Mouse (Mus musculus): ENCODE data around the gene Traf3ip2. TPM values are rescaled to one million over a fixed set of nuclear protein-coding genes. Genes with fewer than 3 reads are reported as not detected.
A peak's percentile ranks its signal among the peaks of the same experiment; 100 is the strongest.

The Traf3ip2 gene
- polyA plus RNA-seq, 1 experiment from 2014 or later = 12.5 TPM

DNA sequence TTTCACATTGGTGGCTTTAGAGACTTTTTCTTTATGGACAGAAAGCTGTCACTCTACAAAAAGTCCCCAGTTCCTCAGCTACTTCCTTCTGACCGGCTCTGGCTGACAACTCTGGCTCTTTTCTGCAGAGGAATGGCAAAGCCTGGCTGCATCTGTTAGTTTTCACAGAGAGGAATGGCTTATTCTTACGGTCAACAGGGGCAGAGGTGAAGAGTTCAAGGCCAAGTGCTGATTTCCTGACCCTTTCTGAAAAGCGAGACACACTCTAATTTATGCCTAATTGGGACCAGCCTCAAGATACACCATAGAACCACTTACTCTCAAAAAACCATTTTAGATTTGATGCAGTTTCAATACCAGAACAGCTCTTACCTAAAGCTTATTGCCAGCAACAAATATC is 61.4 kb downstream of the Traf3ip2 start:
- Histone ChIP-seq H3K9ac (replicated peaks; ENCODE audit: low read length) (no peak overlapping the region), H3K27ac (replicated peaks; ENCODE audit: low read depth, low read length) (no peak overlapping the region), H3K4me1 (ENCODE audit: control insufficient read depth, insufficient read depth, low read length) (peaks cover 11% of the 10 kb centered on the region), H3K27me3 (ENCODE audit: control insufficient read depth, insufficient read depth, low read length) (no peaks in the 10 kb centered on the region), H3K36me3 (replicated peaks; ENCODE audit: control insufficient read depth, insufficient read depth, low read depth, low read length) (no peaks in the 10 kb centered on the region), H3K4me2 (ENCODE audit: low read depth, low read length) (no peak overlapping the region), H3K9me3 (replicated peaks; ENCODE audit: control insufficient read depth, low read length) (no peaks in the 10 kb centered on the region), H3K4me3 (ENCODE audit: low read depth, low read length) (no peak overlapping the region)
- 11% methylated on average over 3 of the region's 3 CpGs for WGBS
- ATAC-seq (replicated peaks; ENCODE audit: insufficient number of reproducible peaks, low FRiP score, low TSS enrichment, low read depth) (no peak), DNase-seq (ENCODE audit: low spot score) (peak; percentile 70)

DNA sequence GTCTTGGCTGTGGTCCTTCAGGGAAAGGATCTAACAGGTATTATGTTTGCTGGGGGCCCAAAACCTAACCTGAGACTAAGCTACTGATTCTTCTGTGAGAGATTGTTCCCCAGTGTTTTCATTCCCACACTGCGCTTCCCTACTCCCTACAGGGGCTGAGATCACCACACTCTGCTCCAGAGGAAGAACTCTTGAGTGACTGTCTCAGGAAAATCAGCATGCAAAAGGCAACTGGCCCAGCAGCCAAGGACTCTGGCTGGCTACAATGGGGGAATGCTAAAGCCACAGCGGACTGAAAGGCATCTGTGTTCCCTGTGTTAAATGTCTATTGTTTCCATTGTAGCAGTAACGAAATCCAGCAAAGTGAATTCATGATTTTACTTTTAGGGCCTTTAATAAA is 62.0 kb downstream of the Traf3ip2 start:
- H3K9me3 ChIP-seq (replicated peaks; ENCODE audit: control insufficient read depth, low read length) = no peaks in the 10 kb centered on the region
- peak overlapping the region; percentile 7; the same call in 1 of the 2 replicates for H3K27ac ChIP-seq (replicated peaks; ENCODE audit: low read depth, low read length)
- peaks cover 11% of the 10 kb centered on the region for H3K4me1 ChIP-seq (ENCODE audit: control insufficient read depth, insufficient read depth, low read length)
- H3K36me3 ChIP-seq (replicated peaks; ENCODE audit: control insufficient read depth, insufficient read depth, low read depth, low read length) = no peaks in the 10 kb centered on the region
- DNase-seq (ENCODE audit: low spot score) = peak; percentile 38
- no peaks in the 10 kb centered on the region for H3K27me3 ChIP-seq (ENCODE audit: control insufficient read depth, insufficient read depth, low read length)
- no peak overlapping the region for H3K9ac ChIP-seq (replicated peaks; ENCODE audit: low read length)
- no peak overlapping the region for H3K4me3 ChIP-seq (ENCODE audit: low read depth, low read length)
- H3K4me2 ChIP-seq (ENCODE audit: low read depth, low read length) = no peak overlapping the region
- ATAC-seq (replicated peaks; ENCODE audit: insufficient number of reproducible peaks, low FRiP score, low TSS enrichment, low read depth) = no peak
- 24% methylated on average over 3 of the region's 3 CpGs for WGBS

DNA sequence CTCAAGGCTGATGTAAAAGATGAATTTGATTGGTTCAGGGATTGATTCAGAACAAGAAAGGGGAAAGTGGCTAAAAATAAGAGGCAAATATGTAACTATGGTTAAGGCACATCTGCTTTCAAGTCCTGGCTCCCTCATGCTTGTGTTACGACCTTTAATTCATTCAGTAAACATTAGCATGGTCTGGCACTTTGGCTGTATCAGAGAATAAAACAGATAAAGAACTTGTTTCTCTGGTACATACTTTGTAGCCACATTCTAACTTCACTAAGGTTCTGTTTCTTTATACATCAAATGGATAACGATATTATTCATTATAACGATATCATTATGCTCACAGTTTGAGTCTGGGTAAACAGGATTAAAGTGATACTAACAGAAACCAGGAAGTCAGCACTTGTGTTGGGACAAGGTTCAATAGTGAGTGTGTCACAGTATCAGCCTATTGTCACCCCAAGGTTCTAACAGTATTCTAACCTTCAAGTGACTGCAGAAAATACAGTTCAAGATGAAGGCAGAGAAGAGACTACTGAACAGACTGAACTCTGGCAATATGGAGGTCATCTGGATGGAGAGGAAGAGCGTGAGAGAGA is 65.6 kb downstream of the Traf3ip2 start:
- Histone ChIP-seq H3K4me3 (ENCODE audit: low read depth, low read length) (no peak overlapping the region), H3K9ac (replicated peaks; ENCODE audit: low read length) (no peak overlapping the region), H3K27me3 (ENCODE audit: control insufficient read depth, insufficient read depth, low read length) (no peaks in the 10 kb centered on the region), H3K27ac (replicated peaks; ENCODE audit: low read depth, low read length) (no peak overlapping the region), H3K4me2 (ENCODE audit: low read depth, low read length) (no peak overlapping the region), H3K9me3 (replicated peaks; ENCODE audit: control insufficient read depth, low read length) (no peaks in the 10 kb centered on the region), H3K4me1 (ENCODE audit: control insufficient read depth, insufficient read depth, low read length) (peaks cover 5% of the 10 kb centered on the region), H3K36me3 (replicated peaks; ENCODE audit: control insufficient read depth, insufficient read depth, low read depth, low read length) (no peaks in the 10 kb centered on the region)
- WGBS = 88% methylated on average over 4 of the region's 4 CpGs
- ATAC-seq (replicated peaks; ENCODE audit: insufficient number of reproducible peaks, low FRiP score, low TSS enrichment, low read depth) (no peak), DNase-seq (ENCODE audit: low spot score) (no peak)

DNA sequence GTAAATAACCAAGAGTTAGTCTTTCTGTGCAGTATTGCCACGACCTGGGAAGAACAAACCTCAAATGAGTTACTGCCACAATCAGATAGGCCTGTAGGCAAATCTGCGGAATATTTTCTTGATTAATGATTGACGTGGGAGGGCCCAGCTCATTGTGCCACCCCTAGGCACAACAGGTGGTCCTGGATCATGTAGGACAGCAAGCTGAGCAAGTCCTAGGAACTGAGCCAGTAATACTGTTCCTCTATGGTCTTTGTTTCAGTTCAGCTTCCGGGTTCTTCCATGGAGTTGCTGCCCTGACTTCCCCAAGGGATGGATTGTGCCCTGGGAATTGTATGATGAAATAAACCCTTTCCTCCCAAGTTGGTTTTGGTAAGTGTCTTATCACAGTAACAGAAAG is 68.3 kb downstream of the Traf3ip2 start:
- no peak overlapping the region for H3K4me2 ChIP-seq (ENCODE audit: low read depth, low read length)
- ATAC-seq (replicated peaks; ENCODE audit: insufficient number of reproducible peaks, low FRiP score, low TSS enrichment, low read depth) (no peak), DNase-seq (ENCODE audit: low spot score) (no peak)
- no peak overlapping the region for H3K4me3 ChIP-seq (ENCODE audit: low read depth, low read length)
- no peaks in the 10 kb centered on the region for H3K9me3 ChIP-seq (replicated peaks; ENCODE audit: control insufficient read depth, low read length)
- no peaks in the 10 kb centered on the region for H3K4me1 ChIP-seq (ENCODE audit: control insufficient read depth, insufficient read depth, low read length)
- no peaks in the 10 kb centered on the region for H3K27me3 ChIP-seq (ENCODE audit: control insufficient read depth, insufficient read depth, low read length)
- H3K9ac ChIP-seq (replicated peaks; ENCODE audit: low read length) = no peak overlapping the region
- no peaks in the 10 kb centered on the region for H3K36me3 ChIP-seq (replicated peaks; ENCODE audit: control insufficient read depth, insufficient read depth, low read depth, low read length)
- H3K27ac ChIP-seq (replicated peaks; ENCODE audit: low read depth, low read length) = no peak overlapping the region
- 73% methylated on average over 4 of the region's 4 CpGs for WGBS

DNA sequence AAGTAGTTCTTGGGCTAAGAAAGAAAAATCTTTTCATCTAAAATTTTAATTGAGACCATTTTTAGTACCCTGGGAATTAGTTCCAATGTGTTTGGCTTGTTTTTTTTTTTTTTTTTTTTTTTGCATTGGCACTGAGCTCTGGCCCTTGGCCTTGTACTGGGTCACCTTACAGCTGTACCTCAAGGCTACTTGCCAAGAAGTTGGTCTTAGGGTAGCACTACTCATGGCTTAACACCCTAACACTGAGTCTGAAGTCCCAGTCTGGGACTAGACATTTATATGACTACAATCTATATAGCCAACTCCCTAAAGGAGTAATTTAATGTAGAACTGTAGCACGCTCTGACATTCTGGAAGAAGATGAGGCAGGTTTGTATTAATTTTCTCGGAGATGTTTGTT is 69.8 kb downstream of the Traf3ip2 start:
- no peaks in the 10 kb centered on the region for H3K36me3 ChIP-seq (replicated peaks; ENCODE audit: control insufficient read depth, insufficient read depth, low read depth, low read length)
- H3K9ac ChIP-seq (replicated peaks; ENCODE audit: low read length) = no peak overlapping the region
- H3K9me3 ChIP-seq (replicated peaks; ENCODE audit: control insufficient read depth, low read length) = no peaks in the 10 kb centered on the region
- H3K4me3 ChIP-seq (ENCODE audit: low read depth, low read length) = no peak overlapping the region
- no peak for ATAC-seq (replicated peaks; ENCODE audit: insufficient number of reproducible peaks, low FRiP score, low TSS enrichment, low read depth)
- no peak for DNase-seq (ENCODE audit: low spot score)
- no peaks in the 10 kb centered on the region for H3K27me3 ChIP-seq (ENCODE audit: control insufficient read depth, insufficient read depth, low read length)
- H3K4me2 ChIP-seq (ENCODE audit: low read depth, low read length) = no peak overlapping the region
- H3K27ac ChIP-seq (replicated peaks; ENCODE audit: low read depth, low read length) = no peak overlapping the region
- no peaks in the 10 kb centered on the region for H3K4me1 ChIP-seq (ENCODE audit: control insufficient read depth, insufficient read depth, low read length)
- WGBS = 77% methylated on average over 2 of the region's 2 CpGs

DNA sequence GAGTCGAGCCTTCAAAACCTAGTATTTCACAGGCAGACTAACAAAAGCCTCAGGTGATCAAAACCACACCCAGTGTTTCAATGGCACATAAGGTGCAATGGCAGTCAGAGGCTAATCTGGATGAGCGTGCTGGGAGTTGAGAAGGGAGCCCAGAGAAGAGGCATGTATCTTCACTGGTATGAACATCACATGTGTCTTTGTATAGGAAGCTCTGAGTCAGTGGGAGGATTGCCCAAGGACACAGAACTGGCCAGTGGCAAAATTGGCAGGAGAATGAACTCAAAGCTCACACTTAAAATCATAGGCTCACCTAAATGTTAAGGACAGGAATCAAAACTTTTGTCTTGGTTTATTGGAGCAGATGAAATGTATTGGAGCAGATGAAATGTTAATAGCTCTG is 70.7 kb downstream of the Traf3ip2 start:
- Histone ChIP-seq H3K36me3 (replicated peaks; ENCODE audit: control insufficient read depth, insufficient read depth, low read depth, low read length) (no peaks in the 10 kb centered on the region), H3K9ac (replicated peaks; ENCODE audit: low read length) (no peak overlapping the region), H3K27ac (replicated peaks; ENCODE audit: low read depth, low read length) (no peak overlapping the region), H3K4me3 (ENCODE audit: low read depth, low read length) (no peak overlapping the region), H3K4me1 (ENCODE audit: control insufficient read depth, insufficient read depth, low read length) (no peaks in the 10 kb centered on the region), H3K9me3 (replicated peaks; ENCODE audit: control insufficient read depth, low read length) (no peaks in the 10 kb centered on the region), H3K27me3 (ENCODE audit: control insufficient read depth, insufficient read depth, low read length) (no peaks in the 10 kb centered on the region), H3K4me2 (ENCODE audit: low read depth, low read length) (no peak overlapping the region)
- 90% methylated on average over 2 of the region's 2 CpGs for WGBS
- ATAC-seq (replicated peaks; ENCODE audit: insufficient number of reproducible peaks, low FRiP score, low TSS enrichment, low read depth) (no peak), DNase-seq (ENCODE audit: low spot score) (no peak)

DNA sequence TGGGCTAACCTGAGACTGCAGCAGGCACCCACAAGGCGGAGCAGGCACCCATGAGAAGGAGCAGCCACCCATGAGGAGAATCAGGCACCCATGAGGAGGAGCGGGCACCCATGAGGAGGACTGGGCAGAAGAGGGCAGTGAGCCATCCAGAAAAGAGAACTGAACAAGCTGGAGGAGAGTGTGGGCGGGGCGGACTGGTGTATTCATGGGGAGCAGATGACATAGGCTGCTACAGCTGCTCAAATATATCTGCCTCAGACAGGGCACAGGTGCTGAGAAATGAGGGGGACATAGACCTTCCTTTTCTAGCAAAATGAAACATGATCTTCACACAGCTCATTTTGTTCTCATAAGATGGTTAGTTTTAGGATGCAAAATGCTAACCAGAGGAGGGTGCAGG is 74.1 kb downstream of the Traf3ip2 start:
- no peak overlapping the region for H3K4me2 ChIP-seq (ENCODE audit: low read depth, low read length)
- H3K4me1 ChIP-seq (ENCODE audit: control insufficient read depth, insufficient read depth, low read length) = no peaks in the 10 kb centered on the region
- WGBS = 95% methylated on average over 4 of the region's 4 CpGs
- no peaks in the 10 kb centered on the region for H3K9me3 ChIP-seq (replicated peaks; ENCODE audit: control insufficient read depth, low read length)
- H3K27me3 ChIP-seq (ENCODE audit: control insufficient read depth, insufficient read depth, low read length) = no peaks in the 10 kb centered on the region
- no peak overlapping the region for H3K9ac ChIP-seq (replicated peaks; ENCODE audit: low read length)
- H3K4me3 ChIP-seq (ENCODE audit: low read depth, low read length) = no peak overlapping the region
- no peak overlapping the region for H3K27ac ChIP-seq (replicated peaks; ENCODE audit: low read depth, low read length)
- ATAC-seq (replicated peaks; ENCODE audit: insufficient number of reproducible peaks, low FRiP score, low TSS enrichment, low read depth) = 0 out of 2 replicates have a peak, but pooled peaks have one; percentile 48
- DNase-seq (ENCODE audit: low spot score) = no peak
- H3K36me3 ChIP-seq (replicated peaks; ENCODE audit: control insufficient read depth, insufficient read depth, low read depth, low read length) = no peaks in the 10 kb centered on the region

DNA sequence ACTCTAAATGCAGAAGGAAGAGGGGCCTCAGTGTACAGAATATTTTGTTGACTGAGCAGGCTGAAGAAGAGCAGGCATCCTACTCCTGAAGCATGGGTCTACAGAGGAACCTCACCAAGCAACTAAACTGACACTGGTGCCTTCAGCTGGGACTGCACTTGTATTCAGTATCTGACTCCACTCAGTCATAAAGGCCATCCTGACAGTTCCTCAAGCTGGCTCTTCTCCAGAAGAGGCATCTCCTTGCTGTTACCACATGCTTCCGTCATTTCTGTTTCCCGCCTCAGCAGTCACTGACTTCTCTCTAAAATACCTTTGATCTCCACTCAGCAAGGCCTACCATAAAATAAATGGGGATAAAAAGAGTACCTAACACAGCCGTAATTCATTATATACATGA is 75.1 kb downstream of the Traf3ip2 start:
- DNase-seq (ENCODE audit: low spot score) = no peak

More for the DNA sequence above, 75.1 kb downstream of the Traf3ip2 start:
- H3K4me3 ChIP-seq (ENCODE audit: low read depth, low read length) = no peak overlapping the region
- no peak overlapping the region for H3K9ac ChIP-seq (replicated peaks; ENCODE audit: low read length)
- H3K4me1 ChIP-seq (ENCODE audit: control insufficient read depth, insufficient read depth, low read length) = no peaks in the 10 kb centered on the region
- H3K9me3 ChIP-seq (replicated peaks; ENCODE audit: control insufficient read depth, low read length) = no peaks in the 10 kb centered on the region
- H3K27me3 ChIP-seq (ENCODE audit: control insufficient read depth, insufficient read depth, low read length) = no peaks in the 10 kb centered on the region
- H3K4me2 ChIP-seq (ENCODE audit: low read depth, low read length) = no peak overlapping the region
- WGBS = 85% methylated on average over 3 of the region's 3 CpGs
- no peaks in the 10 kb centered on the region for H3K36me3 ChIP-seq (replicated peaks; ENCODE audit: control insufficient read depth, insufficient read depth, low read depth, low read length)
- no peak for ATAC-seq (replicated peaks; ENCODE audit: insufficient number of reproducible peaks, low FRiP score, low TSS enrichment, low read depth)
- H3K27ac ChIP-seq (replicated peaks; ENCODE audit: low read depth, low read length) = no peak overlapping the region

Measured in embryonic facial prominence, embryonic 11.5 days (tissue).